Mouse (Mus musculus): Measurements from ENCODE around the gene Hoxa6.

DNA sequence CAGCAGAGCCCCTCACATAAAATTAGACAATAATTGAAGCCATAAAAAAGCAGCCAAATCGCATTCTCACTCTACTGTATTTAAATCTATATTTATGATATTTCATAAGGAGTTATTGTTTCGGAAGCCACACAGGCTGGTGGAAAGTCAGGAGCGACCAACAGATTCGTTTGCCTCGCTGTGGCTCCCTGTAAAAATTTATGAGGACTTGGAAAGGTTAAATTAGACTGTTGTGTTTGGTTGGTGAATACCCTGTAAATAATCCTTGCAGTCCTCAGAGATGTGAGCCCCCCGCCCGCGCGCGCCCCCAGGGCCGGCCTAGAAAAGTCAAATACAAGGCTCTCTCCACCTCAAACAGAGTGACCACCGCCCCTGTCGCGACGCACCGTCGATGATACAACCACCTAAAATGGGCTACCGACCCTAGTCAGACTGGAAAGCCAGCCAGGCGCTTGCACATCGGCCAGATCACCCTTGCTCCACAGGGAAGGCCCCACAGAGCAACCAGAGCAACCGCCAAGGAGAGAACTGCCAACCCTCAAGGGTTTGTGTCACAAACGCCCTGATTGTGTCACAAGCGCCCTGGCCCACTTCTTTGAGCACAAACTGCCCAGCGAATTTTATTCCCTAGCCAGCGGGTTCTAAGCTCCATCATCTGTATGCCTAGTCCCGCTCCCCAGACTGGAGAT lies 18.2 kb upstream of the Hoxa6 start:
- TF ChIP-seq EP300 (IDR thresholded peaks at IDR 0.05; ENCODE audit: low read length) (no peak), RAD21 (IDR thresholded peaks at IDR 0.05; ENCODE audit: low read depth, low read length) (no peak), CTCF (conservative IDR thresholded peaks at IDR 0.05 in 1 of 2, IDR thresholded peaks at IDR 0.05 in 1 of 2; ENCODE audit: low read depth in 2 of 2, low read length in 2 of 2) (no peak), POLR2A (IDR thresholded peaks at IDR 0.05; ENCODE audit: low read depth, low read length) (no peak), NRF1 (IDR thresholded peaks at IDR 0.05; ENCODE audit: low read depth, low read length) (no peak), KAT2A (IDR thresholded peaks at IDR 0.05; ENCODE audit: insufficient replicate concordance, low read length) (no peak), ZC3H11A (IDR thresholded peaks at IDR 0.05; ENCODE audit: low read depth, low read length) (no peak)

All from CH12.LX (cell line).